Mouse (Mus musculus): ENCODE measurements around the gene Nol11.

- no peak for TF ChIP-seq CTCF (IDR thresholded peaks at IDR 0.05; ENCODE audit: insufficient read depth, low read length)
- no peak for TF ChIP-seq POLR2A (IDR thresholded peaks at IDR 0.05; ENCODE audit: borderline replicate concordance, extremely low read depth, low read depth, low read length)
Observed at GRCm38 (mm10) chr11:107190376-107190775, 1.2 kb upstream of the Nol11 start.
